In the genomic region with DNA sequence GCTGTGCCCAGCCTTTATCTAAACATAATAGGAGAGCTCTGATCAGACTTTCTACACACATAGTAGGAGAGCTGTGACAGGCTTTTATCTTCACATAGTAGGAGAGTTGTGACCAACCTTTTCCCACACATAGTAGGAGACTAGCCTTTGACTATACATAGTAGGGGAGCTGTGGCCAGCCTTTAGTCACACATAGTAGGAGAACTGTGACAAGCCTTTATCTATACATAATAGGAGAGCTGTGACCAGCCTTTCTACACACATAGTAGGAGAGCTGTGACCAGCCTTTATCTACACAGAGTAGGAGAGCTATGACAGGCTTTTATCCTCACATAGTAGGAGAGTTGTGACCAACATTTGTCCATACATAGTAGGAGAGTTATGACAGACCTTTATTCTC, we compare ENCODE assay signal across 24 mouse cellular contexts. TPM values are rescaled to one million over a fixed set of nuclear protein-coding genes. Genes with fewer than 3 reads are reported as not detected.
DNase-seq lines count a peak whose midpoint lies in the region; ATAC-seq and TF ChIP-seq lines count a peak whose summit lies in the region.
"Had no signal": no experiment of that assay in that cellular context is flagged by ENCODE, and none has a peak within 500 bp of the region (broad histone marks: within the 10 kb centered on the region; RNA-seq: fewer than 3 reads in every experiment).

No protein-coding gene starts in this region.

- ATAC-seq in kidney, embryonic 15.5 days (replicated peaks; ENCODE audit: low FRiP score), result 0 out of 2 replicates have a peak, but pooled peaks have one; percentile 18
- ATAC-seq: activated CD4-positive, CD25-positive, alpha-beta regulatory T cell, adult 4 months; forebrain, embryonic 14.5 days; forebrain, embryonic 16.5 days; Patski had no signal

- H3K9me3 ChIP-seq in kidney, embryonic 15.5 days (replicated peaks), result peaks cover 8% of the 10 kb centered on the region; the same call in 1 of the 2 replicates
- H3K9me3 ChIP-seq: embryonic facial prominence, embryonic 15.5 days had no signal

- H3K9ac ChIP-seq in kidney, embryonic 15.5 days, result no peak overlapping the region
- H3K9ac ChIP-seq: embryonic facial prominence, embryonic 13.5 days; embryonic facial prominence, embryonic 15.5 days; forebrain, embryonic 12.5 days had no signal

- H3K4me2 ChIP-seq in kidney, embryonic 15.5 days, result no peak overlapping the region
- H3K4me2 ChIP-seq: embryonic facial prominence, embryonic 13.5 days; embryonic facial prominence, embryonic 15.5 days; forebrain, embryonic 12.5 days had no signal

- no peak overlapping the region for H3K27ac ChIP-seq in kidney, embryonic 15.5 days
- peak overlapping the region; percentile 93 for H3K27ac ChIP-seq in bone marrow macrophage, adult 2 months (ENCODE audit: insufficient read depth, low read depth, low read length)
- H3K27ac ChIP-seq: embryonic facial prominence, embryonic 13.5 days; embryonic facial prominence, embryonic 15.5 days; forebrain, embryonic 10.5 days; forebrain, embryonic 12.5 days had no signal

- no peak for TF ChIP-seq CTCF in bone marrow macrophage, adult 2 months (IDR thresholded peaks at IDR 0.05; ENCODE audit: low read depth, low read length)

- peaks cover 19% of the 10 kb centered on the region for H3K4me1 ChIP-seq in kidney, embryonic 15.5 days
- H3K4me1 ChIP-seq in bone marrow macrophage, adult 2 months (ENCODE audit: control insufficient read depth, insufficient read depth, low read length), result peaks cover 17% of the 10 kb centered on the region

- no peaks in the 10 kb centered on the region for H3K36me3 ChIP-seq in kidney, embryonic 15.5 days
- H3K36me3 ChIP-seq: embryonic facial prominence, embryonic 13.5 days; embryonic facial prominence, embryonic 15.5 days; forebrain, embryonic 10.5 days; forebrain, embryonic 12.5 days had no signal

- H3K27me3 ChIP-seq in kidney, embryonic 15.5 days, result 0 out of 2 replicates have a peak, but pooled peaks cover 3% of the 10 kb centered on the region
- H3K27me3 ChIP-seq: embryonic facial prominence, embryonic 13.5 days; Patski had no signal

- no peak for DNase-seq in kidney, postnatal 10 days
- no peak for DNase-seq in natural killer cell, adult 2 months (ENCODE audit: low spot score in 2 of 2)
- no peak for DNase-seq in ovary, adult 18-20 months (ENCODE audit: low spot score)
- DNase-seq: adrenal gland, adult 8-10 months; adrenal gland, postnatal 14 days; adrenal gland, postnatal 36 days; cerebellum, adult 11 months; cerebellum, adult 18-20 months; cerebellum, adult 8-10 months; cerebellum, adult 9-11 months; cerebellum, postnatal 14 days; cerebellum, postnatal 36 days; embryo, embryonic 11 days had no signal

- no peak overlapping the region for H3K4me3 ChIP-seq in kidney, embryonic 15.5 days (replicated peaks)
- H3K4me3 ChIP-seq in bone marrow macrophage, adult 2 months (ENCODE audit: insufficient read depth, low read length), result no peak overlapping the region
- H3K4me3 ChIP-seq: embryonic facial prominence, embryonic 13.5 days; embryonic facial prominence, embryonic 15.5 days; erythroblast, embryonic 14.5 days; forebrain, embryonic 10.5 days; forebrain, embryonic 12.5 days had no signal

- no peak for TF ChIP-seq POLR2A in bone marrow macrophage, adult 2 months (IDR thresholded peaks at IDR 0.05; ENCODE audit: borderline replicate concordance, low read depth, low read length)

RNA-seq across cellular contexts. Expression of gene Alox5ap, which starts 19.3 kb away (rescaled TPM):
- polyA plus RNA-seq in kidney, embryonic 15.5 days (2015; fragmentation: Nextera tagmentation; extraction: Ambion mirVana), result 12.4 and 13.3 TPM in 2 replicates
- polyA plus RNA-seq in bone marrow macrophage, adult 2 months (2012; ENCODE audit: insufficient read depth, insufficient read length, missing spikeins), result 992 and 1,124 TPM in 2 replicates
- polyA plus RNA-seq: erythroblast, embryonic 14.5 days had no signal

Comparison
In these comparisons a context has a peak if more than half of its experiments do, and no peak if none do; other contexts are left out.
1. RNA of gene Alox5ap, which starts 19.3 kb away (polyA plus RNA-seq): 992 to 1,124 TPM in bone marrow macrophage, adult 2 months; 12.4 to 13.3 TPM in kidney, embryonic 15.5 days; every median in the first group is over 10 times any median in the second.